Mouse (Mus musculus): Measurements from ENCODE around the gene Map3k5. TPM values are rescaled to one million over a fixed set of nuclear protein-coding genes. Genes with fewer than 3 reads are reported as not detected.
A peak's percentile ranks its signal among the peaks of the same experiment; 100 is the strongest.
"Not testable (repeated sequence)": the region's sequence is repeated elsewhere in the genome, so short reads cannot be mapped to it uniquely, and the experiment has no call there.

Map3k5 gene
- 10 to 100 TPM; 47.7 to 48.4 TPM for total RNA-seq (2021)
- long read RNA-seq, experiment 1, partial matches to known transcripts: 2 of 5 reads
- long read RNA-seq, experiment 1, other reads (novel, unspliced or antisense): 3 of 5 reads
- long read RNA-seq, experiment 2, partial matches to known transcripts: 0 of 1 reads
- long read RNA-seq, experiment 2, other reads (novel, unspliced or antisense): 1 of 1 reads

DNA sequence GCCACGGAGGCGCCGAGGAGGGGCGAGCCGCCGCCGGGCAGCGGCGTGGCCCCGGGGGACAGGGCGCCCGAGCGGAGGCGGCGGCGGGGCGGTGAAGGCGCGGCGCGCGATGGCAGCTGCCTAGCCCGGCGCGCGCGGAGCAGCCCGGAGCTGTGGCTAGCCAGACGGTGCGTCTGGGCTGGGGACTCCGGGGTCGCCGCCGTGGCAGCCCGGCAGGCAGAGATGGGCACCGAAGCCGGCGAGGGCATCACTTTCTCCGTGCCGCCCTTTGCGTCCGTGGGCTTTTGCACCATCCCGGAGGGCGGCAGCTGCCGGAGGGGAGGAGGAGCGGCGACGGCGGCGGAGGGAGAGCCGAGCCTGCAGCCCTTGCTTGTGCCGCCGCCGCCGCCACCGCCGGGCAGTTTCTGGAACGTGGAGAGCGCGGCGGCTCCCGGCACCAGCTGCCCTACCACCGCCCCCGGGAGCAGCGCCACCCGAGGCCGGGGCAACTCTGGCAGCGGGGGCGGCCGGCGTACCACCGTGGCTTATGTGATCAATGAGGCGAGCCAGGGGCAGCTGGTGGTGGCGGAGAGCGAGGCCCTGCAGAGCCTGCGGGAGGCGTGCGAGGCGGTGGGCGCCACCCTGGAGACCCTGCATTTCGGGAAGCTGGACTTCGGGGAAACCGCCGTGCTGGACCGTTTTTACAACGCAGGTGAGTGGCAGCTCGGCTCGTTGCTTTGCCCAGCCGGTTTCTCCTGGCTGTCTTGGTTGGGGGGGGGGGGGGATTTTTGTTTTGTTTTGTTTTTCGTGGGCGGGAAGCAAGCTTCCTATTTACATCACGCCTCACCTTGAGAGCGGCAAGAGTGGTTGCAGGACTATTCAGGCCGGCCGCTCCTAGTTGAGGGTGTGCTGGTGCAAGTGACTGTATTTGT is at the start of gene Map3k5:
Gene Map3k5 (plus strand): TSS at position 89 of the 911 bp plus-strand sequence.
- DNase-seq (ENCODE audit: low spot score in 2 of 2): peak in 1 of 2 experiments; percentile 59

- no peak for DNase-seq (ENCODE audit: low spot score in 2 of 2)
Observed at GRCm38 (mm10) chr10:19886249-19886648, 48.0 kb upstream of the Map3k5 start.

GRCm38 (mm10) chr10:19889908-19890307 is 44.4 kb upstream of the Map3k5 start:
- DNase-seq (ENCODE audit: low spot score in 2 of 2): no peak

- no peak for DNase-seq (ENCODE audit: low spot score in 2 of 2)
Observed at GRCm38 (mm10) chr10:19891686-19892085, 42.6 kb upstream of the Map3k5 start.

DNA sequence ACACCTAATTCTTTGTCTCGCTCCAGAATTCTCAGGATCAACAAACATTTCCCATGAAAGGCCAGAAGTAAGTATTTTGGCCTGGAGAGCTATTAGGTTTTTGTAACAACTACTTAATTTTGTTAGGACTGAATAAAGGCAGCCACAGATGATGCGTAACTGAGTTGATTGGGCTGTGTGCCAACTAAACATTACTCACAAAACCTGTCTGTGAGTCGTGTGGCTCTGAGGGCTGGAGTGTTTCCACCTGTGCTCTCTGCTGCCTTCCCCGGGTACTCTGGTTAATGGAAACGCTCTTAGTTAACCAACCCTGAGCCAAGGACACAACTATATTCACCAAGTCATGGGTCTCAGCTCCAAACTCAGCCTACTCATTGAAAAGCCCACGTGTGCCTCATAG is 41.1 kb upstream of the Map3k5 start:
- DNase-seq (ENCODE audit: low spot score in 2 of 2): no peak

GRCm38 (mm10) chr10:19893976-19894375 is 40.3 kb upstream of the Map3k5 start:
- DNase-seq (ENCODE audit: low spot score in 2 of 2): peak; percentile 44 to 45

GRCm38 (mm10) chr10:19900191-19900590 is 34.1 kb upstream of the Map3k5 start:
- DNase-seq (ENCODE audit: low spot score in 2 of 2): no peak

GRCm38 (mm10) chr10:19901992-19902391 is 32.3 kb upstream of the Map3k5 start:
- no peak for DNase-seq (ENCODE audit: low spot score in 2 of 2)

DNA sequence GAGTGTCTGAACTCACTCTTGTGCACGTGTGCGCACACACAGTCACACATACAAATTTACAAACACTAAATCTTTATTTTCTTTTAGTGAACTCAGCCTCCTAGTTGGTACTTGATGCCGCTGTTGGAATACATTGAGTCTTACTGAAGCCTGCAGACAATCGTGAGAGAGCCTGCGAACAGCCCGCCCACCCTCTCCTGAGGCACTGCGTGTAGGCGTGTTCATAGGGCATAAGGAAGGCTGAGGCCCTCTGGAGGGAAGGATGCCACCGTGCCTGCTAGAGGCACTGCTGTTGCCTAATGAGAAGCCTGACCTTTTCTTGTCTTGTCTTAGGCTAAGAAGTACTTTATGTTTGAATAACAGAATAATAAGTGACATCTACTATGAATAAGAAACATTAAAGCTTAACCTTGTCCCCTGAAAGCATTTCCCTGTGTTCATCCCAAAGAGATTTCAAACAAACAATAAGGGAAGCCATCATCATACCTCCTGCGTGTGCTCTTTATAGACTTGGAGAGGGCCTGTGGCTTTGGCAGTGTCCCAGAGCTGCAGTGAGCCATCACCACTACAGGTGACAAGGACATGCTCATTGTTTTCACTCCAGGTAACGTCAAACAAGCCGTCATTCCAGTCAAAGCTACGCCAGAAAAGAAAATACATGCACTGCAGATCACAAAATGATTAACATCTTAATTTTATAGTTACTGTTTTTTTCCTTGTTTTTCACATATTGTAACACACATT is 30.0 kb upstream of the Map3k5 start:
- peak; percentile 63 to 76 for DNase-seq (ENCODE audit: low spot score in 2 of 2)

GRCm38 (mm10) chr10:19907246-19907804 is 26.9 kb upstream of the Map3k5 start, which contains the start of gene Pex7:
Pex7 (minus strand) TSS chr10:19907689.
- DNase-seq (ENCODE audit: low spot score in 2 of 2): peak; percentile 90 to 93

GRCm38 (mm10) chr10:19908076-19908475 is 26.2 kb upstream of the Map3k5 start:
- DNase-seq (ENCODE audit: low spot score in 2 of 2): no peak

- no peak for DNase-seq (ENCODE audit: low spot score in 2 of 2)
Observed at GRCm38 (mm10) chr10:19910516-19910915, 23.8 kb upstream of the Map3k5 start.

GRCm38 (mm10) chr10:19911583-19911982 is 22.7 kb upstream of the Map3k5 start:
- no peak for DNase-seq (ENCODE audit: low spot score in 2 of 2)

DNA sequence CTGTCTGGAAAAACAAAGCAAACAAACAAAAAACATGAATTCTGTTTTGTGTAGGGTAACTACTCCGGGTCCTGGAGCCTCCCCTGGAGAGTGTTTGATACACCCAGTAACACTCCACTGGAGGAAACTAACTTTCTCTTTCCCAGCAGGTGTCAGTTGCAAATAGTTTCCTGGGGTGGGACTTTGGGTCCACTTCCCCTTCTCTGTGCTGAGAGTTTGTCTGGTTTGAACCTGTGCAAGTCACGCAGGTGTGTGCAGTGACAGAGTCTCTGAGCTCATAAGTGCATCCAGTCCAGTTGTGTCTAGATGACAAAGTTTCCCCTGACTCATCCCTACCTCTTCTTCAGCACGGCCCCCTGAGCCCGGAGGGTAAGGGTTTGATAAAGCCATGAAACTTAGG is 20.5 kb upstream of the Map3k5 start:
- DNase-seq (ENCODE audit: low spot score in 2 of 2): no peak

GRCm38 (mm10) chr10:19915301-19915700 is 19.0 kb upstream of the Map3k5 start:
- peak; percentile 63 to 69 for DNase-seq (ENCODE audit: low spot score in 2 of 2)

- DNase-seq (ENCODE audit: low spot score in 2 of 2): no peak
Observed at GRCm38 (mm10) chr10:19922410-19922809, 11.9 kb upstream of the Map3k5 start.

GRCm38 (mm10) chr10:19924256-19924655 is 10.0 kb upstream of the Map3k5 start:
- DNase-seq (ENCODE audit: low spot score in 2 of 2): no peak

DNA sequence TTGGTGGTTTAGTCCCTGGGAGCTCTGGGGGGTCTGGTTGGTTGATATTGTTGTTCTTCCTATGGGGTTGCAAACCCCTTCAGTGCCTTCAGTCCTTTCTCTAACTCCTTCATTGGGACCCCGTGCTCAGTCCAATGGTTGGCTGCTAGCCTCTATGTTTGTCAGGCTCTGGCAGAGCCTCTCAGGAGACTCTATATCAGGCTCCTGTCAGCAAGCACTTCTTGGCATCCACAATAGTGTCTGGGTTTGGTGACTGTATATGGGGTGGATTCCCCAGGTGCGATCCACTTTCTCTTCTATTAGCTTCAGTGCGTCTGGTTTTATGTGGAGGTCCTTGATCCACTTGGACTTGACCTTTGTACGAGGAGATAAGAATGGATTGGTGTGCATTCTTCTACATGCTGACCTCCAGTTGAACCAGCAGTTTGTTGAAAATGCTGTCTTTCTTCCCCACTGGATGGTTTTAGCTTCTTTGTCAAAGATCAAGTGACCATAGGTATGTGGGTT is 7.8 kb upstream of the Map3k5 start:
- not testable (repeated sequence) for DNase-seq (ENCODE audit: low spot score in 2 of 2)

DNA sequence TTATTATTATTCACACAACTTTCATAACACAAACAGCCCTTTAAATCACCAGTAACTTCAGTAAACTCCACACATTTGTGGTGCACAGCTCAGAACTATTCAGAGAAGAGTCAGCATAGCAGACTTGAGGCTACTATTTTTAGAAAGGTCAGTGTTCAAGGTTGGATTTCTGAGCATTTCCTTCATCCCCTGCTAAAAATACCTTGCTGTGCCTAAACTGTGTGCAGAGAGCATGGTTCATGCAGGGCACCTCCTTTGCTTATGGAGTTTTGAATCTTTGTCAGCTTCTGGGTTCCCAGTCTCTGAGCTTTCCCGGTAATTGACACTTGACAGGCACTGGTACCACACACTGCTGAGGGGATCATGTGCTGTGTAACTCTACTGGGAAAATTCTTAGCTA is 6.1 kb upstream of the Map3k5 start:
- no peak for DNase-seq (ENCODE audit: low spot score in 2 of 2)

- DNase-seq (ENCODE audit: low spot score in 2 of 2): no peak
Observed at GRCm38 (mm10) chr10:19932986-19933385, 1.3 kb upstream of the Map3k5 start.

All from left cerebral cortex, adult 18-20 months (tissue).